In genomic region chr6:32377181-32377580, GRCm38 (mm10) we compare ENCODE assay signal across 7 mouse cellular contexts.
A peak's percentile ranks its signal among the peaks of the same experiment; 100 is the strongest.
DNase-seq lines count a peak whose midpoint lies in the region; ATAC-seq and TF ChIP-seq lines count a peak whose summit lies in the region.

No protein-coding gene starts in this region.

- no peak for DNase-seq in stomach, postnatal 0 days (ENCODE audit: low spot score)
- DNase-seq in cerebellum, postnatal 25 days: peak; percentile 70 to 83
- DNase-seq in heart, postnatal 0 days (ENCODE audit: low spot score): peak; percentile 39
- DNase-seq in layer of hippocampus, postnatal 36 days: peak; percentile 21 to 52
- DNase-seq in testis, postnatal 14 days (ENCODE audit: low spot score): peak; percentile 33

- H3K9me3 ChIP-seq in stomach, embryonic 14.5 days (ENCODE audit: control insufficient read depth, low read depth, low read length): no peaks in the 10 kb centered on the region
- no peaks in the 10 kb centered on the region for H3K9me3 ChIP-seq in stomach, postnatal 0 days (ENCODE audit: control insufficient read depth, low read length)
- H3K9me3 ChIP-seq in heart, postnatal 0 days (replicated peaks; ENCODE audit: control insufficient read depth, low read length): no peaks in the 10 kb centered on the region

- 80% methylated on average over 8 of the region's 8 CpGs for WGBS in stomach, embryonic 14.5 days
- 68% methylated on average over 8 of the region's 8 CpGs for WGBS in stomach, postnatal 0 days
- WGBS in heart, postnatal 0 days: 26% methylated on average over 8 of the region's 8 CpGs

- no peak overlapping the region for H3K27ac ChIP-seq in stomach, embryonic 14.5 days (ENCODE audit: low read length)
- H3K27ac ChIP-seq in stomach, postnatal 0 days (replicated peaks): no peak overlapping the region
- no peak overlapping the region for H3K27ac ChIP-seq in heart, postnatal 0 days (ENCODE audit: low read depth)

- no peaks in the 10 kb centered on the region for H3K27me3 ChIP-seq in stomach, embryonic 14.5 days (ENCODE audit: control insufficient read depth, insufficient read depth, low read length)
- H3K27me3 ChIP-seq in stomach, postnatal 0 days (ENCODE audit: control insufficient read depth, insufficient read depth, low read length): no peaks in the 10 kb centered on the region
- H3K27me3 ChIP-seq in heart, postnatal 0 days (ENCODE audit: control insufficient read depth, insufficient read depth, low read length): no peaks in the 10 kb centered on the region

- H3K9ac ChIP-seq in stomach, embryonic 14.5 days (replicated peaks; ENCODE audit: low read depth, low read length): no peak overlapping the region
- no peak overlapping the region for H3K9ac ChIP-seq in stomach, postnatal 0 days (ENCODE audit: low read length)
- H3K9ac ChIP-seq in heart, postnatal 0 days (replicated peaks; ENCODE audit: low read depth, low read length): no peak overlapping the region

- no peak for TF ChIP-seq CTCF in stomach, postnatal 0 days (IDR thresholded peaks at IDR 0.05; ENCODE audit: low read depth)
- TF ChIP-seq CTCF in heart, postnatal 0 days (IDR thresholded peaks at IDR 0.05; ENCODE audit: low read depth): no peak

- peak; percentile 42; the same call in 1 of the 2 replicates for ATAC-seq in stomach, embryonic 14.5 days (ENCODE audit: insufficient number of reproducible peaks, insufficient read depth, low FRiP score, low read depth)
- ATAC-seq in stomach, postnatal 0 days (ENCODE audit: low FRiP score, low TSS enrichment): no peak
- peak; percentile 87 for ATAC-seq in heart, postnatal 0 days (ENCODE audit: insufficient read depth, low read depth)
- no peak for ATAC-seq in activated CD4-positive, CD25-positive, alpha-beta regulatory T cell, adult 4 months

- no peak for TF ChIP-seq EP300 in stomach, postnatal 0 days (optimal IDR thresholded peaks at IDR 0.05)
- TF ChIP-seq EP300 in heart, postnatal 0 days (IDR thresholded peaks at IDR 0.05; ENCODE audit: low read depth): peak; percentile 69; the same call in 1 of the 2 replicates

- H3K4me3 ChIP-seq in stomach, embryonic 14.5 days (ENCODE audit: low read depth, low read length): no peak overlapping the region
- no peak overlapping the region for H3K4me3 ChIP-seq in stomach, postnatal 0 days (ENCODE audit: low read depth, low read length)
- no peak overlapping the region for H3K4me3 ChIP-seq in heart, postnatal 0 days (ENCODE audit: low read depth, low read length)

- no peaks in the 10 kb centered on the region for H3K36me3 ChIP-seq in stomach, embryonic 14.5 days (ENCODE audit: control insufficient read depth, insufficient read depth, low read length)
- no peaks in the 10 kb centered on the region for H3K36me3 ChIP-seq in stomach, postnatal 0 days (ENCODE audit: control insufficient read depth, insufficient read depth, low read length)
- no peaks in the 10 kb centered on the region for H3K36me3 ChIP-seq in heart, postnatal 0 days (replicated peaks; ENCODE audit: control insufficient read depth, insufficient read depth, low read length)

- no peaks in the 10 kb centered on the region for H3K4me1 ChIP-seq in stomach, embryonic 14.5 days (ENCODE audit: control insufficient read depth, insufficient read depth, low read length)
- H3K4me1 ChIP-seq in stomach, postnatal 0 days (replicated peaks; ENCODE audit: control insufficient read depth, insufficient read depth): no peaks in the 10 kb centered on the region
- H3K4me1 ChIP-seq in heart, postnatal 0 days (ENCODE audit: control insufficient read depth, insufficient read depth): peaks cover 21% of the 10 kb centered on the region

- no peak overlapping the region for H3K4me2 ChIP-seq in stomach, embryonic 14.5 days (replicated peaks; ENCODE audit: low read depth, low read length)
- H3K4me2 ChIP-seq in stomach, postnatal 0 days (replicated peaks; ENCODE audit: low read depth): no peak overlapping the region
- H3K4me2 ChIP-seq in heart, postnatal 0 days (ENCODE audit: low read depth, low read length): peak overlapping the region; percentile 32

Comparison
In these comparisons a context has a peak if more than half of its experiments do, and no peak if none do; other contexts are left out.
1. ATAC-seq: peak in stomach, embryonic 14.5 days (single experiment) and heart, postnatal 0 days (single experiment); none in stomach, postnatal 0 days (single experiment) and activated CD4-positive, CD25-positive, alpha-beta regulatory T cell, adult 4 months (single experiment).